Mouse (Mus musculus) liver, adult 2 months (tissue): ENCODE data around the gene Trpm1. TPM values are rescaled to one million over a fixed set of nuclear protein-coding genes. Genes with fewer than 3 reads are reported as not detected.

Experiments used
- DNase-seq: peaks from one replicate; pipeline ENCODE4 v3.0.0-alpha.2; 2011; ENCODE audit warnings: low read depth, low spot score; ENCODE audit errors: extremely low read depth
- H3K27ac ChIP-seq: fragments of 200-500 bp; replicated peaks from 2 replicates; pipeline ENCODE4 v1.5.1; 2012; ENCODE audit warnings: low read depth, mild to moderate bottlenecking, control low read depth, inconsistent platforms, low read length; ENCODE audit not compliant: insufficient read depth
- H3K27me3 ChIP-seq: fragments of 200-500 bp; 2 replicates; pipeline ENCODE4 v1.6.1; 2012; ENCODE audit warnings: mild to moderate bottlenecking, moderate library complexity, low read length, inconsistent platforms; ENCODE audit not compliant: control insufficient read depth, insufficient read depth
- H3K36me3 ChIP-seq: fragments of 200-500 bp; 2 replicates; pipeline ENCODE4 v1.6.1; 2012; ENCODE audit warnings: low read length, inconsistent platforms; ENCODE audit not compliant: control insufficient read depth, insufficient read depth
- H3K4me1 ChIP-seq: fragments of 200-500 bp; 2 replicates; pipeline ENCODE4 v1.6.1; 2011; ENCODE audit warnings: low read length; ENCODE audit not compliant: control insufficient read depth, insufficient read depth
- H3K4me3 ChIP-seq: fragments of 200-500 bp; 2 replicates; pipeline ENCODE4 v1.5.1; 2011; ENCODE audit warnings: low read depth, mild to moderate bottlenecking, control low read depth, low read length, moderate library complexity; ENCODE audit not compliant: insufficient read depth
- H3K79me2 ChIP-seq: fragments of 200-500 bp; 2 replicates; pipeline ENCODE4 v1.6.1; 2012; ENCODE audit warnings: inconsistent platforms, mild to moderate bottlenecking, low read length, moderate library complexity; ENCODE audit not compliant: control insufficient read depth, insufficient read depth
- H3K9ac ChIP-seq: fragments of 200-500 bp; 2 replicates; pipeline ENCODE4 v1.6.1; 2012; ENCODE audit warnings: low read depth, mild to moderate bottlenecking, control low read depth, inconsistent platforms, low read length
- CTCF ChIP-seq: fragments of 200-500 bp; IDR thresholded peaks from 2 replicates; pipeline ENCODE4 v1.5.1; 2011; ENCODE audit warnings: low read depth, low read length, control low read depth
- POLR2A ChIP-seq: fragments of 200-500 bp; IDR thresholded peaks from 2 replicates; pipeline ENCODE4 v1.6.1; 2011; ENCODE audit warnings: low read length, control low read depth; ENCODE audit not compliant: insufficient read depth; ENCODE audit errors: extremely low read depth
- WGBS: fragments of 180-500 bp; shearing (Covaris S2); methylation state at CpG from one replicate; pipeline ENCODE4 v1.1.7; 2018; 5-methylcytosine and 5-hydroxymethylcytosine counted together
- polyA plus RNA-seq: library from polyadenylated mRNA; depleted of rRNA; stranded (reverse); fragments of >200 nt; gene quantifications from 2 replicates; pipeline ENCODE4 v1.2.3, GENCODE M21; 2012
- total RNA-seq: library from RNA; depleted of rRNA; stranded (reverse); fragments of >200 nt; gene quantifications from 2 replicates; pipeline ENCODE4 v1.2.3, GENCODE M21; 2014

Gene Trpm1
- total and polyA plus RNA-seq, 2 experiments = 0.04 TPM; not detected in 1

GRCm38 (mm10) chr7:64149337-64149736, 4.3 kb upstream of the Trpm1 start:
- no peak for TF ChIP-seq CTCF
- TF ChIP-seq POLR2A = no peak
- Histone ChIP-seq H3K27ac (no peak overlapping the region), H3K4me1 (no peaks in the 10 kb centered on the region), H3K79me2 (no peaks in the 10 kb centered on the region), H3K4me3 (no peak overlapping the region), H3K36me3 (no peaks in the 10 kb centered on the region), H3K27me3 (no peaks in the 10 kb centered on the region; the same call in 1 of the 2 replicates), H3K9ac (no peak overlapping the region)
- DNase-seq = no peak
- 50% methylated on average over 2 of the region's 2 CpGs for WGBS

- no peak overlapping the region for H3K9ac ChIP-seq
- no peak overlapping the region for H3K27ac ChIP-seq
- WGBS = 38% methylated on average over 2 of the region's 2 CpGs
- H3K27me3 ChIP-seq = no peaks in the 10 kb centered on the region; the same call in 1 of the 2 replicates
- TF ChIP-seq CTCF = no peak
- no peak for TF ChIP-seq POLR2A
- H3K79me2 ChIP-seq = no peaks in the 10 kb centered on the region
- H3K4me1 ChIP-seq = no peaks in the 10 kb centered on the region
- DNase-seq = no peak
- no peaks in the 10 kb centered on the region for H3K36me3 ChIP-seq
- H3K4me3 ChIP-seq = no peak overlapping the region
Measured at GRCm38 (mm10) chr7:64149747-64150146, 3.9 kb upstream of the Trpm1 start.

- Histone ChIP-seq H3K27me3 (no peaks in the 10 kb centered on the region; the same call in 1 of the 2 replicates), H3K9ac (no peak overlapping the region), H3K79me2 (no peaks in the 10 kb centered on the region), H3K27ac (no peak overlapping the region), H3K36me3 (no peaks in the 10 kb centered on the region), H3K4me1 (no peaks in the 10 kb centered on the region), H3K4me3 (no peak overlapping the region)
- WGBS = 84% methylated on average over 6 of the region's 6 CpGs
- no peak for TF ChIP-seq CTCF
- DNase-seq = no peak
Measured at GRCm38 (mm10) chr7:64150436-64151080, 3.1 kb upstream of the Trpm1 start.

- Histone ChIP-seq H3K4me1 (peaks cover 24% of the 10 kb centered on the region), H3K27me3 (no peaks in the 10 kb centered on the region; the same call in 1 of the 2 replicates), H3K79me2 (no peaks in the 10 kb centered on the region), H3K27ac (no peak overlapping the region), H3K36me3 (no peaks in the 10 kb centered on the region), H3K9ac (no peak overlapping the region), H3K4me3 (no peak overlapping the region)
- TF ChIP-seq POLR2A (no peak), CTCF (no peak)
- no peak for DNase-seq
- 51% methylated on average over 4 of the region's 4 CpGs for WGBS
Measured at GRCm38 (mm10) chr7:64155226-64155625, 1.6 kb downstream of the Trpm1 start.

- H3K9ac ChIP-seq = peak overlapping the region; percentile 3; the same call in 1 of the 2 replicates
- peak overlapping the region; percentile 88 for H3K27ac ChIP-seq
- WGBS = 2% methylated on average over 10 of the region's 10 CpGs
Measured at GRCm38 (mm10) chr7:64155687-64156086, 2.1 kb downstream of the Trpm1 start.

GRCm38 (mm10) chr7:64156271-64156911, 2.8 kb downstream of the Trpm1 start:
- H3K4me3 ChIP-seq = no peak overlapping the region
- H3K9ac ChIP-seq = peak overlapping the region; percentile 33; the same call in 1 of the 2 replicates
- no peaks in the 10 kb centered on the region for H3K36me3 ChIP-seq
- H3K27ac ChIP-seq = peak overlapping the region; percentile 88
- peak; percentile 88 for DNase-seq
- 36% methylated on average over 5 of the region's 5 CpGs for WGBS
- no peaks in the 10 kb centered on the region for H3K27me3 ChIP-seq
- no peak for TF ChIP-seq CTCF
- no peaks in the 10 kb centered on the region for H3K79me2 ChIP-seq
- peaks cover 24% of the 10 kb centered on the region for H3K4me1 ChIP-seq

More at GRCm38 (mm10) chr7:64155687-64156086, 2.1 kb downstream of the Trpm1 start:
- Histone ChIP-seq H3K36me3 (no peaks in the 10 kb centered on the region), H3K79me2 (no peaks in the 10 kb centered on the region), H3K27me3 (no peaks in the 10 kb centered on the region), H3K4me1 (peaks cover 24% of the 10 kb centered on the region), H3K4me3 (no peak overlapping the region)
- TF ChIP-seq POLR2A (no peak), CTCF (peak; percentile 78)
- DNase-seq = peak; percentile 81
